Mouse (Mus musculus): ENCODE data around the gene Arhgef25. TPM values are rescaled to one million over a fixed set of nuclear protein-coding genes. Genes with fewer than 3 reads are reported as not detected.
A peak's percentile ranks its signal among the peaks of the same experiment; 100 is the strongest.
"Not testable (repeated sequence)": the region's sequence is repeated elsewhere in the genome, so short reads cannot be mapped to it uniquely, and the experiment has no call there.

The Arhgef25 gene
- polyA plus RNA-seq, 1 experiment, result 5.6 TPM

DNA sequence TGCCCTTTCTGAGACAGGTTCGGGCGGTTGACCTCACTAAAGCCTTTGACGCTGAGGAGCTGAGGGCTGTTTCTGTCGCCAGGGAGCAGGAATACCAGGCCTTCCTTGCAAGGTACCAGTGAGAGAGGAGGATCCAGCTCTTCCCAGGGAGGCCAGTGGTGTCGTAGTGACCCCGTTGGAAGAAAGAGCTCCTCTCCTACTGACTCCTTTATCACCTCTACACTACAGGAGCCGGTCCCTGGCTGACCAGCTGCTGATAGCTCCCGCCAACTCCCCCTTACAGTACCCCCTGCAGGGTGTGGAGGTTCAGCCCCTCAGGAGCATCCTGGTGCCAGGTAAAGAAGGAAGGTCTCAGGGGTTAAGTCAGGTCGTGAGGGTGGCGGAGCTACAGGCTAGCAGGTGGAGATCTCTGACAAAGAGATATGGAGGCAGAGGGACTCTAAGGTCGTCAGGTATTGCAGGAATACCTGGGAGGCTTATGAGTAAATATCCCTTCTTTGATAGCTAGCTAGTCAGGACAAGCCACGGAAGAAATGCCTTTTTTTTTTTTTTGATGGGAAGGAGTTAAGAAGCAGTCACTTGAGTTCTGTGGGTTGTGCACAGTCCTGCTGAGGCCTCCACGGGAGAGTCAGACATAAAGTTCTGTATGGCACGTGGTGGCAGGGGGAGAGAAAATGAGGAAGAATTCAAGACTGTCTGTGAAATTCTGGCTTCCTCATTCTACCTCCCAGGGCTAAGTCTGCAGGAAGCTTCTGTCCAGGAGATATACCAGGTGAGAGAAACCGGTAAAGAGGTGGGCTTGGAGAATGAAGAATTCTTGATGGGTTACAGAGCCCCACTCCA, 22.9 kb downstream of the Arhgef25 start:
- no peaks in the 10 kb centered on the region for H3K27me3 ChIP-seq (ENCODE audit: control insufficient read depth, insufficient read depth, low read length)
- WGBS, result 33% methylated on average over 15 of the region's 15 CpGs
- DNase-seq, result no peak
- H3K4me3 ChIP-seq (ENCODE audit: control insufficient read depth, insufficient read depth, low read length), result peak overlapping the region; percentile 82
- H3K36me3 ChIP-seq (ENCODE audit: control insufficient read depth, insufficient read depth, low read length), result peaks cover 11% of the 10 kb centered on the region; the same call in 1 of the 2 replicates
- peaks cover 32% of the 10 kb centered on the region for H3K4me1 ChIP-seq (replicated peaks; ENCODE audit: control insufficient read depth, insufficient read depth, low read length)
- peak overlapping the region; percentile 59 for H3K27ac ChIP-seq (ENCODE audit: control insufficient read depth, insufficient read depth, low read length)
- TF ChIP-seq POLR2A (IDR thresholded peaks at IDR 0.05; ENCODE audit: control insufficient read depth, extremely low read depth, insufficient read depth, low read length, poor library complexity) (no peak), CTCF (IDR thresholded peaks at IDR 0.05; ENCODE audit: borderline replicate concordance, control insufficient read depth, extremely low read depth, insufficient read depth, low read length, poor library complexity) (no peak)

GRCm38 (mm10) chr10:127166404-127166715, 23.5 kb downstream of the Arhgef25 start:
- Histone ChIP-seq H3K27me3 (ENCODE audit: control insufficient read depth, insufficient read depth, low read length) (no peaks in the 10 kb centered on the region), H3K4me3 (ENCODE audit: control insufficient read depth, insufficient read depth, low read length) (peak overlapping the region; percentile 82), H3K36me3 (ENCODE audit: control insufficient read depth, insufficient read depth, low read length) (0 out of 2 replicates have a peak, but pooled peaks cover 6% of the 10 kb centered on the region), H3K4me1 (replicated peaks; ENCODE audit: control insufficient read depth, insufficient read depth, low read length) (peaks cover 32% of the 10 kb centered on the region), H3K27ac (ENCODE audit: control insufficient read depth, insufficient read depth, low read length) (peak overlapping the region; percentile 59)
- 8% methylated on average over 11 of the region's 11 CpGs for WGBS
- TF ChIP-seq POLR2A (IDR thresholded peaks at IDR 0.05; ENCODE audit: control insufficient read depth, extremely low read depth, insufficient read depth, low read length, poor library complexity) (no peak), CTCF (IDR thresholded peaks at IDR 0.05; ENCODE audit: borderline replicate concordance, control insufficient read depth, extremely low read depth, insufficient read depth, low read length, poor library complexity) (no peak)
- no peak for DNase-seq

DNA sequence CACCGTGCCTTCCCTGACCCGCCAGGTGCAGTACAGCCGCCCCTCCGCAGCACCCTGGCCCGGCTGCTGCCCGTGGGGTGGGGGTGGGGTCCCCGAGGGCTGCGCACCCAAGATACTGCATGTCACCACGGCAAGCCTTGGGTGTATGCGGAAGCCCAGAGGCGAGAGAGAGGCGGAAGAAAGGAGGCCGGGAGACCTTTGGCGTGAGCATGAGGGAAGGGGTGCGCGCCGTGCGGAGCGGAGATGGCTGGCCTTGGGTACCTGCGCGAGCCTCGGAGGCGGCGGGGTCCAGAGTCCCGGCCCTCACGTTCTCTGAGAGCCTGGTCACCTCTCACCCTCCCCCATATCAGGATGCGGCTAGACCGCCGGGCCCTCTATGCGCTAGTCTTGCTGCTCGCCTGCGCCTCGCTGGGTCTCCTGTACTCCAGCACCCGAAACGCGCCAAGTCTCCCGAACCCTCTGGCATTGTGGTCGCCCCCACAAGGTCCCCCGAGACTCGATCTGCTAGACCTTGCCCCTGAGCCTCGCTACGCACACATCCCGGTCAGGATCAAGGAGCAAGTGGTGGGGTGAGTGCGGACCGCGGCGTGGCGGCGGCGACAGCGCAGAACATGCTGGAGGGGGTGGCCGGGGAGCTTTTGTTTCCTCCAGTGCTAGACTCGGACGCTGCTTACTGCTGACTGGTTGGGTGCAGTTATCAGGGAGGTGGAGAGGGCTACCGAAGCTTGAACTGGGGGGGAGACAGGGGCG, 24.1 kb downstream of the Arhgef25 start:
- TF ChIP-seq CTCF (IDR thresholded peaks at IDR 0.05; ENCODE audit: borderline replicate concordance, control insufficient read depth, extremely low read depth, insufficient read depth, low read length, poor library complexity), result 0 out of 2 replicates have a peak, but pooled peaks have one; percentile 26
- peak; percentile 72; the same call in 1 of the 2 replicates for TF ChIP-seq POLR2A (IDR thresholded peaks at IDR 0.05; ENCODE audit: control insufficient read depth, extremely low read depth, insufficient read depth, low read length, poor library complexity)
- Histone ChIP-seq H3K27ac (ENCODE audit: control insufficient read depth, insufficient read depth, low read length) (peak overlapping the region; percentile 59), H3K36me3 (ENCODE audit: control insufficient read depth, insufficient read depth, low read length) (0 out of 2 replicates have a peak, but pooled peaks cover 6% of the 10 kb centered on the region), H3K4me3 (ENCODE audit: control insufficient read depth, insufficient read depth, low read length) (peak overlapping the region; percentile 82), H3K27me3 (ENCODE audit: control insufficient read depth, insufficient read depth, low read length) (no peaks in the 10 kb centered on the region), H3K4me1 (replicated peaks; ENCODE audit: control insufficient read depth, insufficient read depth, low read length) (peaks cover 32% of the 10 kb centered on the region)
- peak; percentile 80 for DNase-seq
- under 1% methylated on average over 56 of the region's 56 CpGs for WGBS

DNA sequence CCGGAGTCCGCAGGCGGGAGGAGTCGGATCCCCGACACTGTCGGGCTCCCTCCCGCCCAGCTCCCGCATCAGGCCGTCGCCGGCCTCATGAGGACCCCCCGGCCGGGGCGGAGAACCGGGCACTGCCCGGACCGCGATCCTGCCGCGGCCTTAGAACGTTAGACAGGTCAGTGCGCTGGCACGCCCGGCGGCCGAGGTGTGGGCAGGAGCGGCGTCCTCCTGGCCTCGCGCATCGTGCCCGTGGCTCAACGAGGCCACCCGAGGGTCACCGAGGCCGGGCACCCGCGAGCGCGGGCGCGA, 24.6 kb downstream of the Arhgef25 start:
- no peak for DNase-seq
- Histone ChIP-seq H3K27ac (ENCODE audit: control insufficient read depth, insufficient read depth, low read length) (peak overlapping the region; percentile 59), H3K27me3 (ENCODE audit: control insufficient read depth, insufficient read depth, low read length) (no peaks in the 10 kb centered on the region), H3K4me1 (replicated peaks; ENCODE audit: control insufficient read depth, insufficient read depth, low read length) (peaks cover 30% of the 10 kb centered on the region), H3K4me3 (ENCODE audit: control insufficient read depth, insufficient read depth, low read length) (peak overlapping the region; percentile 82), H3K36me3 (ENCODE audit: control insufficient read depth, insufficient read depth, low read length) (0 out of 2 replicates have a peak, but pooled peaks cover 5% of the 10 kb centered on the region)
- under 1% methylated on average over 42 of the region's 42 CpGs for WGBS
- no peak for TF ChIP-seq CTCF (IDR thresholded peaks at IDR 0.05; ENCODE audit: borderline replicate concordance, control insufficient read depth, extremely low read depth, insufficient read depth, low read length, poor library complexity)
- TF ChIP-seq POLR2A (IDR thresholded peaks at IDR 0.05; ENCODE audit: control insufficient read depth, extremely low read depth, insufficient read depth, low read length, poor library complexity), result no peak

- peak; percentile 82 for DNase-seq
- peak within 1 kb of the TSS; percentile 65 for H3K27ac ChIP-seq (ENCODE audit: control insufficient read depth, insufficient read depth, low read length)
- TF ChIP-seq POLR2A (IDR thresholded peaks at IDR 0.05; ENCODE audit: control insufficient read depth, extremely low read depth, insufficient read depth, low read length, poor library complexity) (peak; percentile 84; the same call in 1 of the 2 replicates), CTCF (IDR thresholded peaks at IDR 0.05; ENCODE audit: borderline replicate concordance, control insufficient read depth, extremely low read depth, insufficient read depth, low read length, poor library complexity) (peak; percentile 97)
- 4% methylated on average over 52 of the region's 52 CpGs for WGBS
- peak within 1 kb of the TSS; percentile 82 for H3K4me3 ChIP-seq (ENCODE audit: control insufficient read depth, insufficient read depth, low read length)
- peaks cover 31% of the 10 kb centered on the region for H3K4me1 ChIP-seq (replicated peaks; ENCODE audit: control insufficient read depth, insufficient read depth, low read length)
- no peaks in the 10 kb centered on the region for H3K27me3 ChIP-seq (ENCODE audit: control insufficient read depth, insufficient read depth, low read length)
- 0 out of 2 replicates have a peak, but pooled peaks cover under 1% of the 10 kb centered on the region for H3K36me3 ChIP-seq (ENCODE audit: control insufficient read depth, insufficient read depth, low read length)
Measured at GRCm38 (mm10) chr10:127164631-127165353, 25.1 kb downstream of the Arhgef25 start, which contains the start of gene B4galnt1. Gene B4galnt1, plus strand, starts transcription at chr10:127165225.

DNA sequence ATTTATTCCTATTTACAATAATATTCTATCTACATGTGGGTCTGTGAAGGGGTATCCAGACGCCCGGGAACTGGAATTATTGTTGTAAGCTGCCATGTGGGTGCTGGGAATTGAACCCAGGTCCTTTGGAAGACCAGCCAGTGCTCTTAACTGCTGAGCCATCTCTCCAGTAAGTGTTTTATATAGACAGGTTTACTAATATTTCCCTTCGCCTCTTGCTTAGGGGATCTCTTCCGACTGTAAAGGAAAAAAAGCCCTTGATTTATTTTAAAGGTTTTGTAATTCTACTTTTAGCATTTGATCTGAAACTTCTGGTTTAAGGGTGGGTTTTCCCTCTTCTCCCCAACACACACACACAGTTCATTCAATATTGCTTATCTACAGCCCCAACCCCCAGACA, 25.7 kb downstream of the Arhgef25 start:
- Histone ChIP-seq H3K4me3 (ENCODE audit: control insufficient read depth, insufficient read depth, low read length) (no peak overlapping the region), H3K4me1 (replicated peaks; ENCODE audit: control insufficient read depth, insufficient read depth, low read length) (peaks cover 31% of the 10 kb centered on the region), H3K27me3 (ENCODE audit: control insufficient read depth, insufficient read depth, low read length) (no peaks in the 10 kb centered on the region), H3K27ac (ENCODE audit: control insufficient read depth, insufficient read depth, low read length) (no peak overlapping the region; the same call in 1 of the 2 replicates), H3K36me3 (ENCODE audit: control insufficient read depth, insufficient read depth, low read length) (no peaks in the 10 kb centered on the region)
- DNase-seq, result no peak
- 91% methylated on average over 4 of the region's 4 CpGs for WGBS
- TF ChIP-seq CTCF (IDR thresholded peaks at IDR 0.05; ENCODE audit: borderline replicate concordance, control insufficient read depth, extremely low read depth, insufficient read depth, low read length, poor library complexity), result no peak

- peak; percentile 65 for DNase-seq
- 0% methylated on average over 7 of the region's 7 CpGs for WGBS
- H3K27me3 ChIP-seq (ENCODE audit: control insufficient read depth, insufficient read depth, low read length); H3K36me3 ChIP-seq (ENCODE audit: control insufficient read depth, insufficient read depth, low read length); H3K4me3 ChIP-seq (ENCODE audit: control insufficient read depth, insufficient read depth, low read length): not testable (repeated sequence)
- peak overlapping the region; percentile 85 for H3K27ac ChIP-seq (ENCODE audit: control insufficient read depth, insufficient read depth, low read length)
- peaks cover 31% of the 10 kb centered on the region for H3K4me1 ChIP-seq (replicated peaks; ENCODE audit: control insufficient read depth, insufficient read depth, low read length)
Measured at GRCm38 (mm10) chr10:127162771-127163261, 27.1 kb downstream of the Arhgef25 start.

All from thymus, adult 2 months (tissue).